Mouse (Mus musculus) midbrain, embryonic 13.5 days (tissue): Measurements from ENCODE around the gene Iqcf5. TPM values are rescaled to one million over a fixed set of nuclear protein-coding genes. Genes with fewer than 3 reads are reported as not detected.

ENCODE experiments used
- ATAC-seq: fragments of 200-750 bp; cut with Nextera tagmentation; 2 replicates; pipeline ENCODE4 v1.8.0; 2017; ENCODE audit warnings: mild to moderate bottlenecking, moderate TSS enrichment, moderate library complexity
- H3K27ac ChIP-seq: fragments of 300-500 bp; sonication (generic); 2 replicates; pipeline ENCODE4 v1.5.1; 2015; ENCODE audit warnings: inconsistent platforms, mild to moderate bottlenecking, moderate library complexity
- H3K27me3 ChIP-seq: fragments of 300-500 bp; sonication (generic); 2 replicates; pipeline ENCODE4 v1.6.1; 2015; ENCODE audit warnings: mild to moderate bottlenecking, inconsistent platforms
- H3K36me3 ChIP-seq: fragments of 300-500 bp; sonication (generic); 2 replicates; pipeline ENCODE4 v1.6.1; 2015; ENCODE audit warnings: mild to moderate bottlenecking, inconsistent platforms
- H3K4me1 ChIP-seq: fragments of 300-500 bp; sonication (generic); replicated peaks from 2 replicates; pipeline ENCODE4 v1.6.1; 2015; ENCODE audit warnings: inconsistent platforms
- H3K4me2 ChIP-seq: fragments of 300-500 bp; sonication (generic); replicated peaks from 2 replicates; pipeline ENCODE4 v1.6.1; 2015; ENCODE audit warnings: moderate library complexity, mild to moderate bottlenecking, inconsistent platforms
- H3K4me3 ChIP-seq: fragments of 300-500 bp; sonication (generic); replicated peaks from 2 replicates; pipeline ENCODE4 v1.5.1; 2015; ENCODE audit warnings: mild to moderate bottlenecking, inconsistent platforms
- H3K9ac ChIP-seq: fragments of 300-500 bp; sonication (generic); replicated peaks from 2 replicates; pipeline ENCODE4 v1.6.1; 2015; ENCODE audit warnings: mild to moderate bottlenecking, inconsistent platforms
- H3K9me3 ChIP-seq: fragments of 300-500 bp; sonication (generic); 2 replicates; pipeline ENCODE4 v1.6.1; 2016; ENCODE audit warnings: mild to moderate bottlenecking, inconsistent platforms
- WGBS: fragments of 180-500 bp; shearing (Covaris S2); methylation state at CpG from one replicate; pipeline ENCODE4 v1.1.7; 2015; 5-methylcytosine and 5-hydroxymethylcytosine counted together
- polyA plus RNA-seq: library from polyadenylated mRNA; unstranded; fragments of >200 nt; fragmentation: Nextera tagmentation; extraction: Ambion mirVana; gene quantifications from 2 replicates; pipeline ENCODE4 v1.2.1, GENCODE M21; 2015

Iqcf5 gene
- polyA plus RNA-seq, 1 experiment from 2014 or later: not detected

DNA sequence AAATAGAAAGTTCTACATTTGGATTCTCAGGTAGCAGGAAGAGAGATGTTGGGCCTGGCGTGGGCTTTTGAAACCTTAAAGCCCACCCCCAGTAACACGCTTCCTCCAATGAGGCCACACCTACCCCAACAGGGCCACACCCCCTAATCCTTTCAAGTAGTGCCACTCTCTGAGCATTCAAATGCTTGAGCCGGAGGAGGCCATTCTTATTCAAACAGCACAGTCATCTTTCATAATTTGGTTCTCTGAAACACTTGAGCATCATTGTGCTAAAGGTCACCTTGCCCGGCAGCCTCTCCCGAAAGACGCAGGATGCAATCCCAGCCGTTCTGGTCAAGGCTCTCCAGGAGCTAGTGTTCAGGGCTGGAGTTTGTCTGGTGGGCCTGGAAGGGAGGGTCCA, 19.9 kb downstream of the Iqcf5 start:
- WGBS: 84% methylated on average over 7 of the region's 7 CpGs
- H3K27me3 ChIP-seq: no peaks in the 10 kb centered on the region
- H3K4me3 ChIP-seq: no peak overlapping the region
- H3K4me2 ChIP-seq: no peak overlapping the region
- no peak overlapping the region for H3K9ac ChIP-seq
- no peaks in the 10 kb centered on the region for H3K36me3 ChIP-seq
- H3K4me1 ChIP-seq: no peaks in the 10 kb centered on the region
- H3K27ac ChIP-seq: no peak overlapping the region
- ATAC-seq: no peak
- no peaks in the 10 kb centered on the region for H3K9me3 ChIP-seq

DNA sequence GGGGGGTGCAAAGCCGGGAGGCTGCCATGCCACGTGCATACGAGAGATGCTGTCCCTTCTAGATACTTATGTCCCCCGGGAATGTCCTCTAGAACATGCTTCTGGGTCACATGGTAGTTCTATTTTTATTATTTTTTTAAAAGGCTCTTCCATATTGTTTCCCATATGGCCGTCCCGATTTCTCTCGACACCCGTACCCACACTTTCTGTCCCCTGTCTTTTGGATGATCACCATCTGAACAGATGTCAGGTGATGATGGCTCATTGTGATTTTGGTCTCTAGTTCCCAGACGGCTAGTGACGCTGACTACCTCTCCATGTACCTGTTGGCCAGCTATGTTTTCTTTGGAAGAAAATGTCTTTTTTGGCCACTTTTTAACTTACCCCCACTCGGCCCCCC, 20.6 kb downstream of the Iqcf5 start:
- no peaks in the 10 kb centered on the region for H3K4me1 ChIP-seq
- H3K4me2 ChIP-seq: no peak overlapping the region
- no peak overlapping the region for H3K27ac ChIP-seq
- H3K27me3 ChIP-seq: no peaks in the 10 kb centered on the region
- ATAC-seq: no peak
- no peak overlapping the region for H3K4me3 ChIP-seq
- H3K36me3 ChIP-seq: no peaks in the 10 kb centered on the region
- 92% methylated on average over 11 of the region's 11 CpGs for WGBS
- no peaks in the 10 kb centered on the region for H3K9me3 ChIP-seq
- H3K9ac ChIP-seq: no peak overlapping the region

DNA sequence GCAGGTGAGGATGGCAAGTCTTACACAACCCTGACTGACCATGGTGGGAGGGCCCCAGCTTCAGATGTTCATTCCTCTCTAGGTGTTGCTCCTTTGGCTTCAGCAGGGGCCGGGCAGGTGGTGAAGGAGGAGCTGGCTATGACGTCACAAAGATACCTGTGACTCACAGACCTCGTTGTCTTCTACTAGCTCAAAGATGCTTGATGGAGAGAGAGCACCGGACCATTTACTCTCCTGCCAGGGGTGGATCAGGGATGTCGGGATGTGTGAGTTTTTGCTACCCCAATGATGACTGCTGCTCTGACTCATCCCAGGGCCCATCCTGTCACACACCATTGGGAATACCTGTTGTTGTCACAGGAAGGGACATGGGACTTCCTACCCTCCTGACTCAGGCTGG, 47.2 kb downstream of the Iqcf5 start, which contains the start of gene Iqcf3:
Gene Iqcf3, minus strand, starts transcription at position 101 of the 400 bp plus-strand sequence.
- no peak for ATAC-seq
- H3K36me3 ChIP-seq: no peaks in the 10 kb centered on the region
- no peak within 1 kb of the TSS for H3K27ac ChIP-seq
- no peaks in the 10 kb centered on the region for H3K4me1 ChIP-seq
- H3K9me3 ChIP-seq: no peaks in the 10 kb centered on the region
- no peak within 1 kb of the TSS for H3K4me3 ChIP-seq
- no peak within 1 kb of the TSS for H3K9ac ChIP-seq
- WGBS: 90% methylated on average over 5 of the region's 5 CpGs
- no peak within 1 kb of the TSS for H3K4me2 ChIP-seq
- H3K27me3 ChIP-seq: no peaks in the 10 kb centered on the region

DNA sequence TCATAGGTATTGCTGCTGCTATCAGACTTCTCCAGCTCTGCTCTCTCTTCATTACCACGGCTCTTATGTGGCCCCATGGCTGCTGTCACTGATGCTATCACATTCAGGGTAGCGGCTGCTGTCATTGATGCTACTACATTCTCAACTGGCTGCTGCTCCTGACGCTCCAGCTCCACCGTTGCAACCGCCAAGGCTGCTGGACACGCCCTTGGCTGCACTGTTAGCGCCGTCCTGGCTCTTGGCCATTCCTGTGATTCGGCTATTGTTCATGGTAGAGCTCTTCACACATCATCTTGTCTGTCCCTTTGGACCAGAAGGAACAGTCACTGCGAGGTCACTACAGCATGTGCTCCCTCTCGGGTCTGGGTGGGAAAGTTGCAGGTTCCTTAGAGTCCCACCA, 47.9 kb downstream of the Iqcf5 start:
- 93% methylated on average over 11 of the region's 11 CpGs for WGBS
- no peak for ATAC-seq

DNA sequence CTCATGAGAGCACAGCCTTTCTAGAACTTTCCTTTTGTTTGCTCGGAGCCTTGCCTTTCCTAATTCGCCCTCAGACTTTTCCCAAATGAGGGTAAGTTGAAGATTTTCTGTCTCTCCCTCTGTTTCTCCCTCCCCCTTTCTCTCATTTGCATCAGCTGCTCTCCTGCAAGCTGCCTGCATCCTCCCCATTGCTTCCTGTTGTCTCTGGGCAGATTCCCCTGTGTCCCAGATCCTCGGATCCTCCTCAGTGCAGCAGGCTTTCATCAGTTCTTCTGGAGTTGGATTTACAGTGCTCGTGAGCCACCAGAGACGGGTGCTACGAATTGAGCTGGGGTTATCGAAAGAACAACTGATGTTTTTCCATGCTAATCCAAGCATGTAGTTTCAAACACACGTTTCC, 49.7 kb downstream of the Iqcf5 start:
- H3K9ac ChIP-seq: no peak overlapping the region
- no peaks in the 10 kb centered on the region for H3K36me3 ChIP-seq
- no peaks in the 10 kb centered on the region for H3K9me3 ChIP-seq
- H3K27me3 ChIP-seq: no peaks in the 10 kb centered on the region
- H3K27ac ChIP-seq: no peak overlapping the region
- no peak overlapping the region for H3K4me2 ChIP-seq
- no peak for ATAC-seq
- WGBS: 77% methylated on average over 8 of the region's 8 CpGs
- no peak overlapping the region for H3K4me3 ChIP-seq
- H3K4me1 ChIP-seq: no peaks in the 10 kb centered on the region

More for the DNA sequence above, 47.9 kb downstream of the Iqcf5 start:
- H3K27me3 ChIP-seq: no peaks in the 10 kb centered on the region
- no peak overlapping the region for H3K4me3 ChIP-seq
- H3K9ac ChIP-seq: no peak overlapping the region
- H3K4me1 ChIP-seq: no peaks in the 10 kb centered on the region
- no peaks in the 10 kb centered on the region for H3K9me3 ChIP-seq
- no peak overlapping the region for H3K27ac ChIP-seq
- no peak overlapping the region for H3K4me2 ChIP-seq
- no peaks in the 10 kb centered on the region for H3K36me3 ChIP-seq

Other genes with a start within 250 kb of the Iqcf5 start
- 10.6 and 13.5 TPM in 2 replicates for gene Poc1a, start 233.5 kb upstream of the Iqcf5 start, polyA plus RNA-seq
- gene Dusp7, start 145.9 kb upstream of the Iqcf5 start, polyA plus RNA-seq: 9.0 and 9.4 TPM in 2 replicates
- gene Rpl29, start 85.1 kb upstream of the Iqcf5 start, polyA plus RNA-seq: 676 and 681 TPM in 2 replicates
- gene Acy1, start 76.3 kb upstream of the Iqcf5 start, polyA plus RNA-seq: 23.6 and 24.4 TPM in 2 replicates
- gene Abhd14b, start 67.1 kb upstream of the Iqcf5 start, polyA plus RNA-seq: 5.8 and 6.0 TPM in 2 replicates
- 40.2 and 43.0 TPM in 2 replicates for gene Abhd14a, start 66.9 kb upstream of the Iqcf5 start, polyA plus RNA-seq
- gene Pcbp4, start 61.3 kb upstream of the Iqcf5 start, polyA plus RNA-seq: 280 and 309 TPM in 2 replicates
- 0.63 and 0.75 TPM in 2 replicates for gene Gpr62, start 48.6 kb upstream of the Iqcf5 start, polyA plus RNA-seq
- gene Rrp9, start 38.6 kb upstream of the Iqcf5 start, polyA plus RNA-seq: 46.2 and 47.8 TPM in 2 replicates
- gene Parp3, start 37.6 kb upstream of the Iqcf5 start, polyA plus RNA-seq: 0.34 and 0.81 TPM in 2 replicates
- not detected in 2 replicates for gene Iqcf1, start 14.6 kb upstream of the Iqcf5 start, polyA plus RNA-seq
- not detected in 2 replicates for gene Iqcf3, start 47.1 kb downstream of the Iqcf5 start, polyA plus RNA-seq
- not detected in 2 replicates for gene Iqcf4, start 56.4 kb downstream of the Iqcf5 start, polyA plus RNA-seq
- gene Iqcf6, start 112.0 kb downstream of the Iqcf5 start, polyA plus RNA-seq: not detected in 2 replicates
- gene Grm2, start 141.5 kb downstream of the Iqcf5 start, polyA plus RNA-seq: 7.7 and 9.6 TPM in 2 replicates
- 36.8 and 36.9 TPM in 2 replicates for gene Tex264, start 171.4 kb downstream of the Iqcf5 start, polyA plus RNA-seq